Mouse (Mus musculus) megakaryocyte, embryonic 14.5 days (primary cell): ENCODE results near the gene Slc6a6. TPM values are rescaled to one million over a fixed set of nuclear protein-coding genes. Genes with fewer than 3 reads are reported as not detected.

ENCODE experiments used
- H3K27me3 ChIP-seq: replicated peaks from 2 replicates; pipeline ENCODE3; 2012; ENCODE audit warnings: inconsistent platforms
- H3K36me3 ChIP-seq: replicated peaks from 2 replicates; pipeline ENCODE3; 2012; ENCODE audit warnings: low read length, inconsistent platforms, mixed read lengths
- H3K4me1 ChIP-seq: 2 replicates; pipeline ENCODE4 v1.6.1; 2012; ENCODE audit warnings: inconsistent platforms
- H3K4me3 ChIP-seq: replicated peaks from 2 replicates; pipeline ENCODE3; 2012; ENCODE audit warnings: moderate library complexity, mild to moderate bottlenecking, inconsistent platforms
- H3K9me3 ChIP-seq: 2 replicates; pipeline ENCODE4 v1.6.1; 2012; ENCODE audit warnings: inconsistent platforms
- FLI1 ChIP-seq: IDR thresholded peaks from 2 replicates; pipeline ENCODE4 v1.6.1; 2012; ENCODE audit warnings: low read length, inconsistent platforms, mixed read lengths
- GATA1 ChIP-seq: IDR thresholded peaks from 3 replicates; pipeline ENCODE4 v1.6.1; 2012; ENCODE audit warnings: mixed read lengths, low read length, inconsistent platforms, borderline replicate concordance
- polyA plus RNA-seq: library from polyadenylated mRNA; stranded (reverse); fragments of >175 nt; gene quantifications from 2 replicates; pipeline ENCODE4 v1.2.3, GENCODE M21; 2012; ENCODE audit warnings: low replicate concordance; ENCODE audit not compliant: insufficient read depth

Gene Slc6a6
- polyA plus RNA-seq, 1 experiment, result 27.7 TPM

DNA sequence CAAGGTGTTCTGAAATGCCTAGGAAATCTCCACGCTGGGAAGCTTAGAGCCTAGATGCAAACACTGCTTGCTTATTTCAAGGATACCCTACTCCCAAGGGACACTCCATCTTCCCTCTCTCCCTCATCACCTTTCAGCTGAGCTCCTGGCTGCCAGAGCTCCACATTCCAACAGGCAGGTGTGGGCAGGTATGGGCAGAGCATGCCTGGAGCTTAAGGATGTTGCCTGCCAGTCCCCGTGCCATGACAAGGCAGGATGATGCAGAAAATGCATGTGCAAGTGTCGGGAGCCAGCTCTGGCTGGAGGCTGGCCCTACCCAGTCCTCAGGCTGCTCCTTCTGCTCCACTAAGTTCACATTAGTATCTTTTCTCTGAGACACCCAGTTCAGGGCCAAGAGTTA is 31.6 kb upstream of the Slc6a6 start:
- TF ChIP-seq FLI1, result no peak
- TF ChIP-seq GATA1, result no peak
- peaks cover 55% of the 10 kb centered on the region for H3K27me3 ChIP-seq
- no peaks in the 10 kb centered on the region for H3K36me3 ChIP-seq
- no peak overlapping the region for H3K4me3 ChIP-seq
- no peaks in the 10 kb centered on the region for H3K9me3 ChIP-seq
- H3K4me1 ChIP-seq, result peaks cover 10% of the 10 kb centered on the region; the same call in 1 of the 2 replicates

DNA sequence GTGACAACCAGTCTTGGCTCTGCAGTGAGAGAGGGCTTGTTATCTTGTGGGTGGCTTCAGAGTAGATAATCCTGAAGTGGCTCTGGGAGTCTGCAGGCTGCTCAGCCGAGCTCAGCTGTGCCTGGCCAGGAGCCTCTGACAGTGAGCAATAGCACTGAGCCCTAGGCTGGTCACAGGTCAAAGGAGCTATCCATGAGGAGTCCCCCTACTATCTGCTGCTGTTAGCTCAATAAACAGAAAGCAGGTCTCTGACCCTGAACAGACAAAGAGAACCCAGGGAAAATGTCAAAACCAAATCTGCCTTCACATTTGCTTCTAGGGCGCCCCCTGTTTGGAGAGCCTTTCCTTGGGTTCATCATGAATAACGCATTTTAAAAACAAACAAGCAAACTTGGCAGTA is 28.6 kb upstream of the Slc6a6 start:
- H3K9me3 ChIP-seq, result no peaks in the 10 kb centered on the region
- peaks cover 28% of the 10 kb centered on the region for H3K27me3 ChIP-seq
- H3K4me1 ChIP-seq, result peaks cover 34% of the 10 kb centered on the region
- H3K36me3 ChIP-seq, result no peaks in the 10 kb centered on the region
- H3K4me3 ChIP-seq, result no peak overlapping the region
- TF ChIP-seq GATA1 (no peak), FLI1 (no peak)

DNA sequence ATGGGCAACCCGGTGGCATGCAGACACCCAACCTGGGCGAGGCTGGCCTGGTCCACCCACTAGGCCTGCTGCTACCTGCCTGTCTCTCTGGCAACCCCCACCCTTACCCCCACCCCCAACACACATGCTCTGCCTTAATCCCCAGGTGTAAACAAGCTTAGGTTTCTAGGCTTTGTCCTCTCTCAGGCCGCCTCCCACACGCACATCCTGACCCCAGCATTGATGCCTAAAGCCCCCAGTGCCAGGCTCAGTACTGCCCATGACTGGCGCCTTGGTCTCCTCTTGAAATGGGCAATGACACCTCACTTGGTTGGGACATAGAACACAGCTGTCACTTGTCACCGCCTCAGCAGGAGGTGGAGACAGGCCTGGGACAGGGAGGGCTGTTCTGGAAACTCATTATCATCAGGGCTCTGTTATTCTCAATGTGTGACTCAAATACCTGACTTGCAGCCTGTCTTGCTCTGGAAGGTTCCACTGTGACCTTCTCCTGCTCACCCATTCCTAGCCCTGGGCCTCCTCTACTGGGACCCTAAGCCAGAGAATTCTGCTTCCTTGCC is 27.9 kb upstream of the Slc6a6 start:
- no peaks in the 10 kb centered on the region for H3K9me3 ChIP-seq

DNA sequence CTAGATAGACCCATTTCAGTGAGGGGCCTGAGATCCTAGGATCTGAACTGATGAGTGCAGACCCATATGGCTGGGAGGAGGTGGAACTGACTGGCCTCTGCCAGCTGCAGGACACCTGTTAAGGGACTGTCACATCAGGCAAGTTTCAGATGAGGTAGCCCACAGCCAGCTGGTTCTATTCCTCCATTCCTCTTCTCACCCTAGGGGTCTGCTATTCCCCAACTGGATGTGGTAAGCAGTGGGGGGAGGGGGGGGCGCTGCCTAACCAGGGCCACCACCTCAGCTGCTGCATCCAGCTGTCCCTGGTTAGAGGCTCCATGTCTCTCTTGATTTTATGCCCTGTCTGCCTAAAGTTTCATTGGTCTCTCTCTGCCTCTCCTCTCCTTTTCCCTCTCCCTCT is 25.6 kb upstream of the Slc6a6 start:
- H3K9me3 ChIP-seq, result no peaks in the 10 kb centered on the region
- no peak overlapping the region for H3K4me3 ChIP-seq
- peaks cover 37% of the 10 kb centered on the region for H3K4me1 ChIP-seq
- peaks cover 3% of the 10 kb centered on the region for H3K27me3 ChIP-seq
- H3K36me3 ChIP-seq, result no peaks in the 10 kb centered on the region
- TF ChIP-seq FLI1 (no peak), GATA1 (no peak)

More for the DNA sequence above, 27.9 kb upstream of the Slc6a6 start:
- H3K27me3 ChIP-seq, result peaks cover 21% of the 10 kb centered on the region
- no peak overlapping the region for H3K4me3 ChIP-seq
- H3K36me3 ChIP-seq, result no peaks in the 10 kb centered on the region
- peaks cover 36% of the 10 kb centered on the region for H3K4me1 ChIP-seq
- TF ChIP-seq FLI1, result no peak
- no peak for TF ChIP-seq GATA1

DNA sequence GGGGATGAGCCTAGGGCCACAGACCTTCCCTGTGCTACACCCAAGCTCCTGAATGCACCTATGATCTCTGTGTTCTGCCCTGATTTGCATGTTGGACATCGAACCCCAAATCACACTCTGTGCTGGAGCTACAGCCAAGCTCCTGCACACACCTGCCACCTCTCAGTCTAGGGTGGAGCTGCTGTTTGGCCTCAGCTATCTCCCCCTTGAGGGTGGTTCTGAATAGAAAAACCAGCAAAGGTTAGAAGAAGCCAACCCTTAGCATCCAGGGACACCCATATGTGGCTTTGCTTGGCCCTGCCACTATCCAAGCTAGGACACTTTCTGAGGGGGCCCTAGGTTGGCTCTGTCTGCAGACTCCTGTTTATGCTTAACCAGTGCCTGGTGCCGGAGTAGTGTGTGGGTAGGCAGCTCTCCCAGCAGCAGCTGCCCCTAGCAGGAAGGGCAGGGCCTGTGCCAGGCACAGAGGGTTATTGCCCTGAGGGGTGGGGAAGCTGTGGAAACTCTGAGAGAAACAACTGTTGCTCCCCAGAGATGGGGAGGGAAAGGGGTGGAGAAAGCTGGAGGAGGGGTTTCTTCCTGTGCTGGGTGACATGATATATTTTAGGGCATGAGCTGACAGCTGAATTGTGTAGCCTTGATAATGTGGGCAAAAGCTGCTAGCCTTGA is 23.9 kb upstream of the Slc6a6 start:
- Histone ChIP-seq H3K9me3 (no peaks in the 10 kb centered on the region), H3K27me3 (peaks cover 4% of the 10 kb centered on the region), H3K36me3 (no peaks in the 10 kb centered on the region), H3K4me1 (peaks cover 37% of the 10 kb centered on the region), H3K4me3 (peak overlapping the region; percentile 47)
- no peak for TF ChIP-seq GATA1
- TF ChIP-seq FLI1, result no peak

DNA sequence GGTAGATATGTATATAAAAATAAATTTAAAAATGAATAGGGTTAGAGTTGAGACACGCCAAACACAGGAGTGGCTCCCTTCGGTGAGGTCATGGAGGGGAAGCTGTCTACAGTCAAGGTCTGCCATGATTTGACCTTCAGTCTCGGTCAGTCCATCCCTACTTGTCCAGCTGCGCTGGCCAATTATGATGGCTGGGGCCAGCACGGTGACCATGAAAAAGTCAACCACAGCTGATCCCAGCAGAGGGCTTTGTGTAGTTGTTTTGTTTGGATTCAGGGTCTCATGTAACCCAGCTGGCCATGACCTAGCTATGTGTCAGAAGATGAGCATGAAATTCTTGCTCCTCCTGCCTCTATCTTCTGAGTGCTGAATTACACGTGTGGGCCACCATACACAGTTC is 21.6 kb upstream of the Slc6a6 start:
- peaks cover 4% of the 10 kb centered on the region for H3K27me3 ChIP-seq
- no peaks in the 10 kb centered on the region for H3K36me3 ChIP-seq
- no peak overlapping the region for H3K4me3 ChIP-seq
- no peak for TF ChIP-seq FLI1
- TF ChIP-seq GATA1, result no peak
- H3K4me1 ChIP-seq, result peaks cover 40% of the 10 kb centered on the region
- H3K9me3 ChIP-seq, result peaks cover 5% of the 10 kb centered on the region; the same call in 1 of the 2 replicates

DNA sequence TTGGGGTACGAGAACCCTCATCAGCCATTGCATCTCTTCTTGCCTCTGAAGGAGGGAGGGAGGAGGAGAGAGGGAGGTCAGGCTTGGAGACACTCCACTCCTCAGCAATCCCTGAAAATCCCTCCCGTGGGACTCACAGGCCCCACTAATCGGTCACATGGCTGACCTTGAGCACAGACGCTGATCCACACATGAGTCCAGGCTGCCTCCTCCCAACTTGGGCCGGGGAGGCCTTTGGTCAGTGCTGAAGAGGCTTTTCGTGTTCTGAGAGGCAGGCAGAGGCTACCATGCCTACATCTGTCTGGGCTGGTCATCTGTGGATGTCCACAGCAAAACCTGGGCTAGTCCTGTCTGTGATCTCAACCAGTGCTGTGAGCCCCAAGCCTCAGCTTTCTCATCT is 20.2 kb upstream of the Slc6a6 start:
- TF ChIP-seq FLI1 (no peak), GATA1 (no peak)
- Histone ChIP-seq H3K36me3 (no peaks in the 10 kb centered on the region), H3K4me3 (no peak overlapping the region), H3K9me3 (peaks cover 5% of the 10 kb centered on the region; the same call in 1 of the 2 replicates), H3K27me3 (peaks cover 6% of the 10 kb centered on the region), H3K4me1 (peaks cover 38% of the 10 kb centered on the region)

DNA sequence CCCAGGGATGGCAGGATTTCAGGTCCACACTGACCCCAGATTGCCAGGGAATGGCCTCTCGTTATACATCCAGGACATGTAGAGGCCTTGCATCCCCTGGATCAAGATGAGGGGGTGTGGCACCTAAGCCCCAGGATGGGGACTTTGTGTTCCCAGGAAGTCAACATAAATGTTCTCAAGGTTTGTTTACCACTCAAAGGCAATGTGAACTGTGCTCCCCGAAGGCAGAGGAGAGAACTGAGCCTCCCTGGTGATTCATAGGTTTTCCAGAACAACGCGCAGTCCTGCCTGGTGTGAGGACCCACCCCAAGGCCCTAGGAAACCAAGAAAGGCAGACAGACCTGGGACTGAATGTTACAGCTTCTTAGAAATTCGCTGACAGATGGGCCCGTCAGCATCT is 18.6 kb upstream of the Slc6a6 start:
- Histone ChIP-seq H3K4me3 (no peak overlapping the region), H3K36me3 (no peaks in the 10 kb centered on the region), H3K9me3 (peaks cover 5% of the 10 kb centered on the region; the same call in 1 of the 2 replicates), H3K27me3 (peaks cover 6% of the 10 kb centered on the region), H3K4me1 (peaks cover 31% of the 10 kb centered on the region)
- TF ChIP-seq FLI1, result no peak
- no peak for TF ChIP-seq GATA1

DNA sequence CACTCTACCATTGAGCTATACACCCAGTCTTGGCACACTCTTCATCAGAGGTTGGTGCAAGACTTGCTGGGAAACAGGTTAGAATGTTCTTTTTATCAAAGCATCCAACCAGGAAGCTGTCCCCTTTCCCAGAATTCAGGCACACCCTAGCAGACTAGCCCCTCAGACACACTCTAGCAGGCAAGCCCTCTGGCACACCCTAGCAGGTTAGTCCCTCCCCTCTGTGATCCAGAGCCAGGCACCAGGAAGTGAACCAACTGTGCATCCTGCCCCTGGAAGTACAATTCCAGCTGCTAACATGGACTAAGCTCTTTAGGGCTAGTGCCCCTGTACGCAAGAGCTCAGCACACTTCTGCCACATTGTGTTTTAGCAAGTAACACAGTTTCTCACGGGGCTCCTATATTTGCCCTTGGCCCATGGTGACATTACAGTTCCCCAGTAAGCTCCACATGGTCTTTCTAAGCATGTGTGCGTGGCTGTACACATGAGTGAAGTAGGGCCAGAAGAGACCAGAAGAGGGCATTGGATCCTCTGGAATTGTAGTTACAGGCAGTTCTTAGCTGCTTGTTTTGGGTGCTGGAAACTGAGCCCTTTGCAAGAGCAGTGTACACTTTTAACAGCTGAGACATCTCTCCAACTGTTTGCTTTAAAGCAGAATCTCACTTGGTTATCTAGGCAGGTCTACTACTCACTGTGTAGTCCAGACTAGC is 17.7 kb upstream of the Slc6a6 start:
- no peaks in the 10 kb centered on the region for H3K36me3 ChIP-seq
- peaks cover 8% of the 10 kb centered on the region for H3K27me3 ChIP-seq
- peaks cover 24% of the 10 kb centered on the region for H3K4me1 ChIP-seq
- no peak for TF ChIP-seq FLI1
- no peak overlapping the region for H3K4me3 ChIP-seq
- peaks cover 5% of the 10 kb centered on the region; the same call in 1 of the 2 replicates for H3K9me3 ChIP-seq

DNA sequence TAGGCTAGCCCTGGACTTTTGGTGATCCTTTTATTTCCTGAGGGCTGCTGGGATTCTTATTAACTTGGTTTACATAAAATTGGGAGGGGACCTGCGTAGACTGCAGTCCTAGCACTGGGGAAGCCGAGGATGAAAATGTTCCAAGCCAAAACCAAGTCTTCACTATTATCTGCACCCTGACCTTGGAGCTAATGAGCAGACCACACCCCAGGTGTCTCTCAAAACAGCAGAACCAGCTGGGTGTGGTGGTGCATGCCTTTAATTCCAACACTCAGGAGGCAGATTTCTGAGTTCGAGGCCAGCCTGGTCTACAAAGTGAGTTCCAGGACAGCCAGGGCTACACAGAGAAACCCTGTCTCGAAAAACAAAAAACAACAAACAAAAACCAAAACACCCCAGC is 16.7 kb upstream of the Slc6a6 start:
- Histone ChIP-seq H3K36me3 (no peaks in the 10 kb centered on the region), H3K4me3 (no peak overlapping the region), H3K4me1 (peaks cover 23% of the 10 kb centered on the region), H3K9me3 (peaks cover 5% of the 10 kb centered on the region; the same call in 1 of the 2 replicates), H3K27me3 (peaks cover 11% of the 10 kb centered on the region)
- TF ChIP-seq GATA1 (no peak), FLI1 (no peak)
